Mouse (Mus musculus): ENCODE measurements around the gene Plcb4.

GRCm38 (mm10) chr2:135659391-135660180, 775 bp downstream of the Plcb4 start:
- TF ChIP-seq CTCF (IDR thresholded peaks at IDR 0.05; ENCODE audit: insufficient read depth, low read length), result no peak
- TF ChIP-seq POLR2A (IDR thresholded peaks at IDR 0.05; ENCODE audit: borderline replicate concordance, extremely low read depth, low read depth, low read length), result no peak
